Mouse (Mus musculus) liver, embryonic 15.5 days (tissue): Measurements from ENCODE around the gene Mdga1. TPM values are rescaled to one million over a fixed set of nuclear protein-coding genes. Genes with fewer than 3 reads are reported as not detected.

Experiments
- ATAC-seq: fragments of 200-750 bp; cut with Nextera tagmentation; 2 replicates; pipeline ENCODE4 v1.8.0; 2017; ENCODE audit warnings: moderate number of reproducible peaks, mild to moderate bottlenecking, moderate library complexity; ENCODE audit not compliant: insufficient read depth
- H3K27ac ChIP-seq: fragments of 300-500 bp; sonication (generic); replicated peaks from 2 replicates; pipeline ENCODE4 v1.5.1; 2015; ENCODE audit warnings: mild to moderate bottlenecking, inconsistent platforms
- H3K27me3 ChIP-seq: fragments of 300-500 bp; sonication (generic); 2 replicates; pipeline ENCODE4 v1.6.1; 2015; ENCODE audit warnings: mild to moderate bottlenecking, inconsistent platforms
- H3K36me3 ChIP-seq: fragments of 300-500 bp; sonication (generic); replicated peaks from 2 replicates; pipeline ENCODE4 v1.6.1; 2015; ENCODE audit warnings: moderate library complexity, mild to moderate bottlenecking, inconsistent platforms
- H3K4me1 ChIP-seq: fragments of 300-500 bp; sonication (generic); replicated peaks from 2 replicates; pipeline ENCODE4 v1.6.1; 2015; ENCODE audit warnings: inconsistent platforms
- H3K4me2 ChIP-seq: fragments of 300-500 bp; sonication (generic); 2 replicates; pipeline ENCODE4 v1.6.1; 2015; ENCODE audit warnings: moderate library complexity, mild to moderate bottlenecking, inconsistent platforms
- H3K4me3 ChIP-seq: fragments of 300-500 bp; sonication (generic); replicated peaks from 2 replicates; pipeline ENCODE4 v1.5.1; 2015; ENCODE audit warnings: mild to moderate bottlenecking, inconsistent platforms
- H3K9ac ChIP-seq: fragments of 300-500 bp; sonication (generic); 2 replicates; pipeline ENCODE4 v1.6.1; 2015; ENCODE audit warnings: moderate library complexity, mild to moderate bottlenecking, inconsistent platforms
- H3K9me3 ChIP-seq: fragments of 300-500 bp; sonication (generic); replicated peaks from 2 replicates; pipeline ENCODE4 v1.6.1; 2016; ENCODE audit warnings: inconsistent platforms
- WGBS: fragments of 180-500 bp; shearing (Covaris S2); methylation state at CpG from one replicate; pipeline ENCODE4 v1.1.7; 2015; ENCODE audit warnings: mixed read lengths; ENCODE audit not compliant: insufficient replicate concordance; 5-methylcytosine and 5-hydroxymethylcytosine counted together
- polyA plus RNA-seq: library from polyadenylated mRNA; unstranded; fragments of >200 nt; fragmentation: Nextera tagmentation; extraction: Ambion mirVana; gene quantifications from 2 replicates; pipeline ENCODE4 v1.2.1, GENCODE M21; 2015

Gene Mdga1
- polyA plus RNA-seq, 1 experiment from 2014 or later: 1.1 TPM

GRCm38 (mm10) chr17:29920089-29920488, 49.8 kb downstream of the Mdga1 start:
- H3K4me2 ChIP-seq: no peak overlapping the region
- H3K4me1 ChIP-seq: no peaks in the 10 kb centered on the region
- no peak overlapping the region for H3K27ac ChIP-seq
- no peaks in the 10 kb centered on the region for H3K9me3 ChIP-seq
- WGBS: 52% methylated on average over 5 of the region's 6 CpGs
- ATAC-seq: no peak
- no peak overlapping the region for H3K4me3 ChIP-seq
- no peaks in the 10 kb centered on the region for H3K36me3 ChIP-seq
- no peak overlapping the region for H3K9ac ChIP-seq
- H3K27me3 ChIP-seq: peaks cover 5% of the 10 kb centered on the region; the same call in 1 of the 2 replicates

DNA sequence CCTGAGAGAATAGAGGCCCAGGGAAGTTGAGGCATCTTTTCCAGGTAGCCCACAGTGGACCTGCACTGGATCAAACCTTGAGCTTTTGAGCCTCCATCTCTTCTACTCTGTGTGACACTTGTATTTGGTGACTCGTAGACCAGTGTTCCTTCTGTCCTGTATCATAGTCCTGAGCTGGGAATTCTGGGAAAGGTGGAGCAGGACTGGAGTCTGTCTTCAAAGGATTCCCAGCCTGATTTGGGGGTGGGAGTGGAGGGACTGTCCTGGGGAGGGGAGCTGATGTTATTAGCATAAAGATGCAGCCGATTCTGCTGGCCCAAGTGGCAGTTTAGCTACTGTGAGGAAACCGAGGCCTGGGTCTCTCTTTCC, 50.4 kb downstream of the Mdga1 start:
- Histone ChIP-seq H3K27ac (no peak overlapping the region), H3K27me3 (peaks cover 5% of the 10 kb centered on the region; the same call in 1 of the 2 replicates), H3K4me2 (no peak overlapping the region), H3K4me3 (no peak overlapping the region), H3K36me3 (no peaks in the 10 kb centered on the region), H3K9me3 (no peaks in the 10 kb centered on the region), H3K9ac (no peak overlapping the region), H3K4me1 (no peaks in the 10 kb centered on the region)
- 63% methylated on average over 3 of the region's 3 CpGs for WGBS
- no peak for ATAC-seq

DNA sequence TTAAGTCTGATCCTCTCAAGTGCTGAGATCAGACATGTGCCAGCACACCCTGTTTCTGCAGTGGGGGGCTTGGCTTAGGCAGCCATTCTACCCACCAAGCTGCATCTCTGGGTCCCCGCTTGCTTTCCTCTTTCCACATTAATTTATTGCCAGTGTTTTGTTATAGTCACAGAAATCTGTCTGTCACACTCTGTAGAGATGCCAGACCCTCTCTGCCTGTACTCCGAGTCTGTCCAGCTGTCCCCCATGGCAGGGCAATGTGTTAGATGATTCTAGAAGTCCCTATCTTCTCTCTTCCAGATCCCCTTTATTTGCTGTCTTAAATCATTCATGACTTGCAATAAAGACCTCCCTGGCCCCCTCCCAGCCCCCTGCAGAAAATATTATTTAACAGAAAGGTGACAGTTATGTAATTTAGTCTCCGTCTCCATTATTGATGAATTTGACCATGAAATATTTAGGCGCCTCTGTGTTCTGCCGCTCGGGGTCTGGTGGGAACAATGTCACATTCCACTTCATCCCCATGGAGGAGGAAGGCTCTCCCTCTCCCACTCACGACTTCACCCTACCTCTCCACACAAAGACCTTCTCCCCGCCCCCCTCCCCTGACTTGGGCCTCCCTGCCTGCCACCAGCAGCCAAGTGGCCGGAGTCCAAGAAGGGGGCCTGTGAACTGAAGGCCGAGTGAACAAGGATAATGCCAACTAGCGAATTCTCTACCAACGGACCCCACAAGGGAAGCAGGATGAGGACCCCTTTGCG, 50.9 kb downstream of the Mdga1 start:
- no peak for ATAC-seq
- H3K36me3 ChIP-seq: no peaks in the 10 kb centered on the region
- no peaks in the 10 kb centered on the region for H3K9me3 ChIP-seq
- WGBS: 66% methylated on average over 13 of the region's 13 CpGs
- no peak overlapping the region for H3K4me2 ChIP-seq
- H3K4me1 ChIP-seq: no peaks in the 10 kb centered on the region
- no peak overlapping the region for H3K4me3 ChIP-seq
- no peak overlapping the region for H3K9ac ChIP-seq
- H3K27me3 ChIP-seq: peaks cover 5% of the 10 kb centered on the region; the same call in 1 of the 2 replicates
- no peak overlapping the region for H3K27ac ChIP-seq

DNA sequence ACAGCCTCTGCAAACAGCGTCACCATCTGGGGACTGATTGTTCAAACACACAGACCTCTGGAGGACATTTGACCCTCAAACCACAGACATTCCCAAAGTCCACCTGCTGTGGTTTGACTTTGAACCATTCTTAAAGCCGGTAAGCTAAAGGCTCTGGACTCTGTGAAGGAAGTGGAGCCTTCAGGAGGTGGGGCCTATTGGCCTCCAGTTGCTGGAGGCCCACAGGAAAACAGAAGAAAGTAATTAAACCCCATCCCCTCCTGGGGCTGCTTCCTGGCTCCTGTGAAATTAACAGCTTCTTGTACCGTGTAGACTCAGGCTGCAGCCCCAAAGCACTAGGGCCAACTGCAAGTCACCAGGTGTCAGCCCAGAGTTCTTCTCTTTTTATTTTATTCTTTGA, 52.9 kb downstream of the Mdga1 start:
- Histone ChIP-seq H3K27me3 (peaks cover 5% of the 10 kb centered on the region; the same call in 1 of the 2 replicates), H3K27ac (no peak overlapping the region), H3K9ac (no peak overlapping the region), H3K4me3 (no peak overlapping the region), H3K9me3 (no peaks in the 10 kb centered on the region), H3K36me3 (no peaks in the 10 kb centered on the region), H3K4me1 (no peaks in the 10 kb centered on the region), H3K4me2 (no peak overlapping the region)
- ATAC-seq: no peak
- 12% methylated on average over 3 of the region's 3 CpGs for WGBS

GRCm38 (mm10) chr17:29915820-29916219, 54.1 kb downstream of the Mdga1 start:
- no peak overlapping the region for H3K4me3 ChIP-seq
- WGBS: 65% methylated on average over 10 of the region's 10 CpGs
- ATAC-seq: no peak
- H3K4me2 ChIP-seq: no peak overlapping the region
- H3K27ac ChIP-seq: no peak overlapping the region
- H3K9ac ChIP-seq: no peak overlapping the region
- no peaks in the 10 kb centered on the region for H3K4me1 ChIP-seq
- no peaks in the 10 kb centered on the region; the same call in 1 of the 2 replicates for H3K27me3 ChIP-seq
- no peaks in the 10 kb centered on the region for H3K36me3 ChIP-seq
- no peaks in the 10 kb centered on the region for H3K9me3 ChIP-seq

- Histone ChIP-seq H3K27me3 (no peaks in the 10 kb centered on the region), H3K4me3 (no peak overlapping the region), H3K9me3 (no peaks in the 10 kb centered on the region), H3K4me1 (no peaks in the 10 kb centered on the region), H3K9ac (no peak overlapping the region), H3K4me2 (no peak overlapping the region), H3K27ac (no peak overlapping the region), H3K36me3 (no peaks in the 10 kb centered on the region)
- no peak for ATAC-seq
- WGBS: 75% methylated on average over 16 of the region's 16 CpGs
Observed at GRCm38 (mm10) chr17:29913301-29913965, 56.5 kb downstream of the Mdga1 start.

DNA sequence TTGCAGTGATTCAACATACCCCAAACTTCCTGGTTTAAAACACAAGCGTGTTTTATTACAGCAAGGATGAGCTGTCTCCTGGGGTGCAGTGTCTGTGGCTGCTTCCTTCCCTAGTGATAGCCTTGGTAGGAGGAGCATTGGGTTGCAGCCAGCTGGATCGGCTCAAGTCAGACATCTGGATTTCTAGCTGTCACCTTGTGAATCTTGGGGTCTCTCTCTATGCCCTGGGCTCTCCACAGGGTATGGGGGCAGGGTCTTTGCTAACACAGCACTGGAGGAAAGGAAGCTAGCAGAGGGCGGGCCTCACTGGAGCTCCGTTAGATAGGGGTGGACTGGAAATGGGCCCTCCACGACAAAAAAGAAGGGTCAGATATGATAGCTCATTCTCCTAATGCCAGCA, 57.2 kb downstream of the Mdga1 start:
- no peak overlapping the region for H3K27ac ChIP-seq
- H3K27me3 ChIP-seq: no peaks in the 10 kb centered on the region
- 44% methylated on average over 5 of the region's 5 CpGs for WGBS
- no peaks in the 10 kb centered on the region for H3K36me3 ChIP-seq
- no peaks in the 10 kb centered on the region for H3K4me1 ChIP-seq
- no peaks in the 10 kb centered on the region for H3K9me3 ChIP-seq
- H3K4me2 ChIP-seq: no peak overlapping the region
- peak; percentile 28; the same call in 1 of the 2 replicates for ATAC-seq
- H3K9ac ChIP-seq: no peak overlapping the region
- H3K4me3 ChIP-seq: no peak overlapping the region

DNA sequence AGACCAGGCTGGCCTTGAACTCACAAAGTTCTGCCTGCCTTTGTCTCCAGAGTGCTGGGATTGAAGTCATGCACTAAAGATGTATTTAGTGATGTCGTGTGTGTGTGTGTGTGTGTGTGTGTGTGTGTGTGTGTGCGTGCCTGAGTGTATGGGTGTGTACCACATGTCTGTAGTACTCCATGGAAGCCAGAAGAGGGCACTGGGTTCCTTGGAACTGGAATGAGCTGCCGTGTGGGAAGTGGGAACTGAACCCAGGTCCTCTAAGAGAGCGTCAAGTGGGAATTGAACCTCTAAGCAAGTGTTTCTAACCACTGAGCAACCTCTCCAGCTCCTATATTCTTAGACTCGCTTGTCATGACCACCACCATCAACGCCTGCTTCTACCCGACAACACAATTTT, 60.9 kb downstream of the Mdga1 start:
- Histone ChIP-seq H3K27ac (no peak overlapping the region), H3K4me1 (no peaks in the 10 kb centered on the region), H3K4me2 (no peak overlapping the region), H3K4me3 (no peak overlapping the region), H3K9me3 (no peaks in the 10 kb centered on the region), H3K27me3 (no peaks in the 10 kb centered on the region), H3K9ac (no peak overlapping the region), H3K36me3 (no peaks in the 10 kb centered on the region)
- WGBS: 76% methylated on average over 7 of the region's 7 CpGs
- ATAC-seq: no peak

DNA sequence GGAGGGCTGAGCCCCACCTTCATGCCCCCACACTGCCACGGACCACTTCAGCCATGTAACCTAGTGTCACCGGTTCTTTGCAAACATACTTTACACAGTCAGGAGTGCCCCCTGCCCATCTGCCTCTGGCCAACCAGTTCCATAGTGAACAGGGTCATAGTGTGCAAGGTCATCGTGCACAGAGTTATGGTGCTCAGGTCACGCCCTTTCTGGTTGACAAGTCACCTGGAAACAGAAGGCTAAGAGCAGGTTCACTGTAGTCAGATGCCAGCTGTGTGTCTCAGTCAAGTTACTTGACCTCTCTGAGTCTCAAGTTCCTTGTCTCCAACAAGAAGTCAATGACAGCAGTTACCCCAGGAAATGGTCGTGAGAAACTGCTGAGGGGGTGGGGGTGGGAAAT, 65.2 kb downstream of the Mdga1 start:
- no peak overlapping the region for H3K27ac ChIP-seq
- WGBS: 45% methylated on average over 5 of the region's 5 CpGs
- no peaks in the 10 kb centered on the region for H3K4me1 ChIP-seq
- no peak overlapping the region for H3K4me2 ChIP-seq
- no peak for ATAC-seq
- no peaks in the 10 kb centered on the region for H3K36me3 ChIP-seq
- H3K27me3 ChIP-seq: no peaks in the 10 kb centered on the region
- H3K9me3 ChIP-seq: no peaks in the 10 kb centered on the region
- H3K4me3 ChIP-seq: no peak overlapping the region
- H3K9ac ChIP-seq: no peak overlapping the region

DNA sequence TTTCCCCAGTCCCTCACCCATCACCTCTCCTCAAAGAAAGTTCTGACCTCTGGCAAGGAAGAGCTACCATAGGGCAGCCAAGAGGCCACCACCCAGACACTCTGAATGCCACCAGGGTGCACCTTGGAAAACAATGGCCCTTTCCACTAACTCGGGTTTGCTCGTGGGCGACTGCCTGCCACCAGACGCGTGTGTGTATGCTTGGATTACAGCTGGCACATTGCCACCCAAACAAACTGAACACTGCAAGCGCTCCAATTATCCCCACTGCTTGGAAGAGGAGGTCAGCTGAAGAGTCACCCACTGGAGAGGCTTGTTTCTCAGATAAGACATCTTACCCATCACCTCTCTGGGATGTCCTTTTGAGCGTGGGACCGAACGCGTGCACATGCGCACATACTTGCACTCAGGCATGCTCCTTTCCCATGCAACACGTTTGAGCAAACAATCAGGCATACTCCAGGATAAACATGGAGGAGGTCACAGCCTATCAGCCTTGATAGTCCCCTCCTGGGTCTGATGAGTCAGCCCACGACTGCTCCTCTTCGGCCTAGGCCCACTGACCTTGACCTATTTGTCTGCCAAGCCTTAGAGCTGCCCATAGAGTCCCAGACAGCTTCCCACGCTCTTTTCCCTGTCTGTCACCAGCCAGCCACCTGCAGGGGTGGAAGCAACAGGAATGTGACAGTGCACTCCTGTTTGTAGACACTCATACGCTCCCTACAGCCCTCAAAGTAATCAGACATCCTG, 67.3 kb downstream of the Mdga1 start:
- no peaks in the 10 kb centered on the region for H3K4me1 ChIP-seq
- no peaks in the 10 kb centered on the region for H3K36me3 ChIP-seq
- no peak overlapping the region for H3K4me2 ChIP-seq
- H3K4me3 ChIP-seq: no peak overlapping the region
- H3K9ac ChIP-seq: no peak overlapping the region
- H3K27ac ChIP-seq: no peak overlapping the region
- 70% methylated on average over 16 of the region's 16 CpGs for WGBS
- ATAC-seq: no peak
- H3K27me3 ChIP-seq: no peaks in the 10 kb centered on the region; the same call in 1 of the 2 replicates
- H3K9me3 ChIP-seq: no peaks in the 10 kb centered on the region

DNA sequence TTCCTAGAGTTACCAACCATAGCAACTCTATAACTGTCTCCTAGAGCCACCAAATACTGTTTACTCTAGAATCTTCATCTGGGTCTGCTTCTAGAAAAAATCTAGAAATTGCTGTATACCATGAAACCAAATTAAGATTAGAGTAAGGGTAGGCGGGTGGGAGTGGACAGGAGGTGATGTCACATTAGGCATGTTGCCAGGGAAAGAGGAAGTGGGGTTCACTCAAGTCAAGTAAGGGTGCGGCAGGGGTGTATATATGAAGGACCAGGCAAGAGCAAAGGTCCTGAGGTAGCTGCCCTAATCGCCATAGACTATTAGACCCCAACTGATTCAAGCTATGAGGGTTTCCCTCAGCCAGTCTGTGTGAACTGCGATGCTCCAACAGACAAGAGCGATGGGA, 69.6 kb downstream of the Mdga1 start:
- Histone ChIP-seq H3K27me3 (peaks cover 7% of the 10 kb centered on the region; the same call in 1 of the 2 replicates), H3K4me3 (no peak overlapping the region), H3K9ac (no peak overlapping the region), H3K4me2 (no peak overlapping the region), H3K9me3 (no peaks in the 10 kb centered on the region), H3K4me1 (no peaks in the 10 kb centered on the region), H3K36me3 (no peaks in the 10 kb centered on the region), H3K27ac (no peak overlapping the region)
- ATAC-seq: no peak
- WGBS: 57% methylated on average over 5 of the region's 5 CpGs
